Mouse (Mus musculus): ENCODE data around the gene Fndc11. TPM values are rescaled to one million over a fixed set of nuclear protein-coding genes. Genes with fewer than 3 reads are reported as not detected.

The Fndc11 gene
- total RNA-seq, 2 experiments from 2014 or later: not detected

DNA sequence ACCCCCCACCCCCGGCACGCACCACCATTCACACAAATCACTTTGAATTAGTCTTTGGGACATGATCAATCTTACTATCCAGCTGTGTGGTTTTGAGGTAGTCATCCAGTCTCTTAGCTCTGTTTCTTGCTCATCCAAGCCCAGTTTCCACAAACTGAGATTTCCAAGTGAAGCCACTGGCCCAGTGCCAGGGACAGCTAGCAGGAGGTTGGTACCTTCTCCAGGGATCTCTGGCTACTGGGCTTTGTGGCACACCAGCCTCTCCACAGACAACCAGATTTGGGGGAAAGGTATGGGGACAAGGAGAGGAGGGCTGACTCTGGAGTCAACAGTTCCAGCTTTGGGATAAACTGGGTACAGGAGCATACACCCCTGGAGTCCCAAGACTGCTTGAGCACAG lies 548 bp downstream of the Fndc11 start:
- no peak for DNase-seq

DNA sequence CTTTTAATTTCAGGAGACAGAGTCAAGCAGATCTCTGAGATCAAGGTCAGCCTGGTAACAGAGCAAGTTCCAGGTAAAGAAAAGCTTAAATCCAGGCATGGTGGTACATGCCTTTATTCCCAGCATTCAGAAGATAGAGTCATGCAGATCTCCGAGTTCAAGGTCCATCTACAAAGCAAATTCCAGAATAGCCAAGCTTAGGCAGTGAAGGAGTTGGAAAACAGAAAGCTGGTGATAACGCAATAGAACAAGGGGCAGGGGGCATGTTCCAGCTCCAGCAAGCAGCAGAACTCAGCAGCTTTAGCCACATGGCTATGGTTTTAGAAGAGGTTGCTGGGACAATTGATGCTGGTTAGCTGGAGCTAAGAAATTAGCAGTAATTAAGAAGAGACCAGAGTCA lies 5.2 kb downstream of the Fndc11 start:
- no peak for DNase-seq

DNA sequence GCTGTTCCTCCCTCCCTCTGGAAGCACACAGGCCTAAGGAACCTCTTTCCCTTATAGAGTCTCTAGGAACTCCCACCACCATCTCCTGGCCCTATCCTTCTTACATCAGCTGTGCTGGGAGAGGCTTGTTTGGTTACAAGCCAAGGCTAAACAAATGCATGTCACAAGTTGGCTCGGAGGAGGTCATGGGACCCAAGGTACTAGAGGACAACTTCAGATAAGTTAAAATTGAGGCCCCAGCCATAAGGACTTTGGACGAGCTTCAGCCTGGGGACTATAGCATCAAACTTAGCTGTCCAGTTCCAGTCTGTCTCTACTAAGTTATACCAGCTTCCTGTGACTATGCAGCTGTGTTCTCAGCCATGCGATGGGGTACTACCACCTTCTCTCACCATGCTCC lies 7.3 kb downstream of the Fndc11 start:
- DNase-seq: no peak

DNA sequence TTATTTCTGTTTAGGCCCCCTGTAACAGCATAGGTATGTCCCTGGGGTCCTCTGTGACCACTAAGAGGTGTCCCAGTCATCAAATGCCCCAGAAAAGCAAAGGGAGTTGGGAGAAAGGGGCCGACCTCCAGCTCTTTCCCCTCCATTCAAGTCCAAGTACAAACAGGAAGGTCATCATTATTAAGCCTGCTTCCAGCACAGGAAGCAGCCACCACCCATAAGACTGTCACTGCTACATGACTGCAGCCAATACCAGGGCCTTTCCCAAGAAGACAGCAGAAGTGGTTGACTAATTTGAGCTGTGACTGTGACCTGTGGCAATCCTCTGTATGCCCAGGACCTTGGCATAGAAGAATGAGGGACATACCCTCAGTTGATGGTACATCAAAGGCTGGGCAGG lies 8.5 kb downstream of the Fndc11 start:
- DNase-seq: no peak

DNA sequence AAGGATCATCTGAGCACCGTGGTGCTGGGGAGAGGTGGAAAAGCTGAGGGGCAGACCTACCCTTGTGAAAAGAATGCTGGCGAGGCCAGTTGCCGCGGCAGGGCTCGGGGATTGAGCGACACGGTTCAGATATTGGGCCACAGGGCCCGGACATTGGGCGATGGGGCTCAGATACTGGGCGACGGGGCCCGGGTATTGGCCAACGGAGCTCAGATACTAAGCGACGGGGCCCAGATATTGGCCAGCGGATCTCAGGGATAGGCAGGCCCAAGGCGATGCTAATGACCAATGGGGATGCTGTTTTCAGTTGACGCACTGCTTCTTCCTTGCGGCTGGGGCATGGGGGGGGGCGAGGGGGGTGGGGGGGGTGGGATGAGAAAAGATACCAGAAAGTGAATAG lies 11.4 kb downstream of the Fndc11 start:
- DNase-seq: no peak

DNA sequence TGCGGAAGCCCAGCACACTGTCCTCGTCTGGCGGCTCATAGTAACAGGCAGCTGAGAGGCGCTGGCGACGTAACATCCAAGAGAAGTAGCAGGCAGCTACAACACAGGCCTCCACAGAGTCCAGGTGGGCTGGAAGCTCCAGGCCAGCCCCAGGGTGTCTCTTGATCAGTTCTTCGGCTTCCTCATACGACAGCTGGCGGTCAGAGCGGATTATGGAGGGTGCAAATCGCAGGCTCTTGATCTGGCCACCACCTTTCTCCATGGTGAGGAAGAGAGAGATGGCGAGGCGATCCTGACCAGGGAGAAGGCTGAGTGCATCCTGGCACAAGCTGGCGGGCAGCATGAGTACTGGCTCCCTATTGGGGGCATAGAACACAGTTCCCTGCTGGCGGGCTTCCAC lies 13.6 kb downstream of the Fndc11 start:
- no peak for DNase-seq

DNA sequence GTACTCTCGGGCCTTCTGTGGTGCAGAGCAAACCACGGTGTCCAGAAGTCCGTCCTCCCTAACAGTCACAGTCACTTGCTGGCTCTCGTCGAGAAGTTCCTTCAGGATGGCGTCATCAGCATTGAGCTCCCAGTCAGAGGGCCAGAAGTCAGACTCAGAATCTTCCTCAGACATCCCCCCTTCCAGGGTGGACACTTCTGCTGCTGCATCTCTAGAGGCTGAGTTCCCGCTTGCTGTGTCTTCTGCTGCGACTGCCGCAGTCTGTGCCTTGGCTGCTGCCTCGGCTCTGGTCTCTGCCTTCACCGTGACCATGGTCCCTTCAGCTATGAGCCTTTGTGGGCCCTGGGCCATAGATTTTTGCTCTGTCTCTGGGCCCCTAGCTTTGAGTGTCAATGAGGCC lies 14.9 kb downstream of the Fndc11 start:
- no peak for DNase-seq

DNA sequence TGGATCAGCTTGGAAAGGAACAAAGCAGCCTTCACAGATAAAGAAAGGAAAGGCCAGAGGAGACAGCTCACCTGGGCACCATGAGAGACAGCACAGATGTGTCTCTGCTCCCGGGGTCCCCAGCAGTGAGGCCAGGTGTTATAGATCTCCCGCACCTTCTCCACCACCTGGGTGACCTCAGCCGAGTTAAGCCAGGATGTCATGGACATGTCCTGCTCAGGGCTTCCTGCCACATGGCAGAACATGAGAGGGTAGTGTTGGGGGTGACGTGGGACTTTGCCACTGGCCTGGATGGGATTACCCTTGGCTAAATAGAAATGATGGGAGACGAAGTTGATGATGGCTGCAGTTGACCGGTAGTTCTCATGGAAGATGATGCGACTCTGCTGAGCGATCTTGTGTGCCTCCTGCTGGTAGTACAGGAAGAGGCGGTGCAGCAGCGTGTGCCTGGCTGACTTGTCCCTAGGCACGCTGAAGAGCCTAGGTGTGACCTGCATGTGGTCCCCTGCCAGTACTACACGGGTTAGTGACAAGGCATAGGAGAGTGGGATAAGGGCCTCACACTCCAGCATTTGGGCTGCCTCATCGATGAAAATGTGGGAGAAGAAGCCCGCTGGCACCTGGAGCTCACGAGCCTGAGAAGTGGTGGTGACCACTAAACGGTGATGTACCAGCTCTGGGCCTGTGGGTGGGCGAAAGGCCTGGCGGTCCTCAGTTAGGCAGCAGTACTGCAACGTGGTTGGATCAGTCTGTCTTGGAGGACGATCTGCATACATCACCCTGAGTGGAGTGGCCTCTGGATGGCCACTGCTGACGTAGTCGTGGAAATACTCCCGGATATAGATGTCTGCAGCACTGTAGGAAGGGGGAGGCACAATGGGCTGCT lies 16.1 kb downstream of the Fndc11 start:
- DNase-seq: no peak

DNA sequence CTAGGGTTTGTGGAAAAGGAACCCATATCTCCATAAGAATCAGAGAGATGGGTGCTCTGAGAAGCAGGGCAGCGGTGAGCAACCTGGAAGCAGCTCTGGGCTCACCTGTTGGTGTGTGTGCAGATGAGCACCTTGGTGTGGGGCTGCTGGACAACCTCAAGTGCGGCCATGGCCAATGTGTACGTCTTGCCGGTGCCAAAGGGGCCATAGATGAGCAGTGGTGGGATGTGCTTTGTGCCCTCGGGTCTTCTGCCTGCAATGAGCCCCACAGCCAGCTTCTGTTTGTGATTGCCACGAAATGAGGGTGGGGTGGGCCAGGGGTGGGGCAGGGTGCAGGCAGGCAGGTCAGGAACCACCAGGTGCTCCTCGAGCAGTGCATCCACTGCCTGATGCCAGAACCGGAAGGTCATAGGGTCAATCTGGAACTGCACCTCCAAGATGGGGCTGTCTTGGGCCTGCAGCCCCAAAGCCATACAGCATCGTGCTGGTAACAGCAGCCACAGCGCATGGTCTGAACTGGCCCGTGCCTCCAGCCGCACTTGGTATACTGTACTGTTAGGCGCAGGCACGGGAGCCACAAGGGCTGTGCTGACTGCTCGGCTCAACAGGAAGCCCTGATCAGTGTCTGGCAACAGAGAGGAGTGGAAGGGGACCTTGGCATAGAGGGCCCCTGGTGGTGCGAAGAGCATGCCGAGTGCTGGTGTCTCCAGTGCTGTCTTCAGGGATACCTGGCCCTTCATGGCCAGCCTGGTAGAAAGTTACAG lies 17.6 kb downstream of the Fndc11 start:
- DNase-seq: no peak

DNA sequence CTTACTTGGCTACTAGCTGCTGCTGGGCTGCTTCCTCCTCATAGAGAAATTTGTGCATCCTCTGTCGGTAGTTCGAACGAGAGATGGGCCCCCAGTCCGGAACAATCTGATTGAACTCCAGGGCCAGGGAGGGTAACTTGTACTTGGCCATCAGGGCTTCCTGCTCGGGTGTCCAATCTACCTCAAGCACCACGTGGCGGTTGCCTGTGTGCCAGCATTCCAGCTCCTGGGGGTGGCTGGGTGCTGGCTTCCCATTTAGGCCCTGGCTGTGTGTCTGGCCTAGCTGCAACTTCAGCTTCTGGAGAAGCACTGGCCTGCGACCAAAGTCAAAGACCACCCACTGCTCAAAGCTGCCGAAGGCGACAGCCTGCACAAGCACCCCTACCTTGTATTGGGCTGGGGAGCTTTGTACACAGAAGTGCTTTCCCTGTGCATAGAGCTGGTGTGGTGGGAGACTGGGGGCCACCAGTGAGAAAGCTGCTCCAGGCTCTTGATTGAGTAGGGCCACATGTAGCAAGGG lies 18.3 kb downstream of the Fndc11 start:
- DNase-seq: no peak

DNA sequence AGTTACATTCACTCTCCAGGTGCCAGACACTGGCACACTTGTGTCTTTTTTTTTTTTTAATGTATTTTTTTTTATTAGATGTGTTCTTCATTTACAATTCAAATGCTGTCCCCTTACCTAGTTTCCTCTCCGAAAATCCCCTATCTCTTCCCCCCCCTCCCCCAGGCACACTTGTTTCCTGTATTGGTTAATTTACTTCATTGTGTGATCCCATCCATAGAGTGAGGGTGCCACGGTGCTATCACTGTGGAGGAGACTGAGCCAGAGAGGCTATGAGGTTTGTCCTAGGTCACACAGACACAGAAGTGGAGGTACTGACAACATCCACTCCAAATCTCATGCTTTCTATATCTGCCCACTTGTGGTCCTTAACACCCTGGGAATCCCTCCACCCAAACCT lies 19.0 kb downstream of the Fndc11 start:
- DNase-seq: no peak

DNA sequence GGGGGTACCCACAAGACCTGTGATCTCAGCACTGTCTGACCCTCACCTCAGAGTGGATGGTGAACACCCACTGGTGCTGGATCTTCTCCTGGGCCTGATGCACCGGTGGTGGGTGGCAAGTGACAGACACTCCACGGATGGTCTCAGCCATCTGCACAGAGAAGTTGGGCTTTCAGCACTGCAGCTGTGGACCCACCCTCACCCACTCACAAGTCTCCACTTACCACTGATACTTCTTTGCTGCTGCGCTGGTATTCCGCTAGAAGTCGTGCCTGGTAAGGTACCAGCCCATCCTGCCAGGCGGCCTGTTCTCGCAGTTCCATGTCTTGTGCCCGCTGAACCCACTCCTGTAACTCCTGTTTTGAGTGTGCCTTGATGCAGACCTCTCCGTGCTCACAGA lies 19.4 kb downstream of the Fndc11 start:
- DNase-seq: no peak

DNA sequence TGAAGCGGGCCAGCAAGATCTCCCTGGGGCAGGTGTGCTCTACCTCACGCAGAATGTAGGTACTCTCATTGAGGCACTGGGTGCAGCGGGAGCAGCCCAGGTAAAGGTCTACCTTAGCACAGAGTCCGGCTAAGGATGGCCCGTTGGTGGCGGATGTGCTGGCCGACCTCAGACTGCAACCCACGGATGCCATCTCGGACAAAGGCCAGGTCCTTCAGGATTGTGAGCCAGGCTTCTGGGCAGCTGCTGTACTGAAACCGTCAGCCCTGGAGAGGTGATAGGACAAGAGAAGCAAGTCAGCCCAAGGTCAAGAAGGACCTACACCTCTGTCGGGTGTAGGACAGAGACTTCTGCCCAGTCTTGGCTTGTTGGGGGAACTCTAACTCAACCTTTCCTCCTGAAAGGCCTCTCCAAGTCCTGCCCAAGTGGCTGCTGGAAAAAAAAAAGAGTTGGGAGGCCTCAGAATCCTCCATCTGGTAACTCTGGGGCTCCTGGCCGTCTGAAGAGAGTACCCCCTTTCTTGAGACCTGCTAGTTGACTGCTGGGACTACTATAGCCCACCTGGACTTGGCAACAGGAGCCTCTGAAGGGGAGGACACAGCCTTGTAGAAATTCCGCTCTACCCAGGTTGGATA lies 21.1 kb downstream of the Fndc11 start:
- DNase-seq: no peak

DNA sequence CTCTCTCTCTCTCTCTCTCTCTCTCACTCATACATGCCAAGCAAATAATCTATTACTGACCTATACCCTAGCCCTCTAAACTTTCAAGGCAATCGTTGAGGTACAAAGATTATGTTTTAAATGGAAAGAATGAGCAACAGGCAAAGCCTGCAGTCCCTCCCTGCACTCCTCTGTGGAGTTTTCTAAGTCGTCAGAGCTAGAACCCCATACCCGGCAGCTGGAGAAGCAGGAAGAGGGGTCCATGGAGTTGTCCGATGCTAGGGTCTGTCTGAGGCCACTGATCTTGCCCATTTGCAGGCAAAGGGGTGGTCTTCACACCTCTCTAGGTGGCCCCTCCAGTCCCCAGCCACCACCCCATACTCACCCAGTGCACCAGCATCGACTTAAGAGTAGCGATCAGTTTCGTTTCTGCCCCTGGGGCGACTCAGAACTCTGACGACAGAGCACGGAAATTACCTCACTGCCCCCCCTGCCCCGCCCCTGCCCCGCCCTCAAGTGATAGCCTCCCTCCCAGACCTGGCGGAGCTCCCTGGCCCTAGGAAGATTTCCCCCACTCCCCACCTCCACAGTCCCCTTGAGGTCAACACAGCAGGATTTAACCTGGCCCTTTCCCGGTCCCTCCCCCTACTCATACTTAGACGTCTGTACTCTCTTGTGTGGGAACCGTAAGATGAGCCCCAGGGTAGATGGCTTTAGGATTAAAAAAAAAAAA lies 21.9 kb downstream of the Fndc11 start, which contains the start of gene Helz2:
TSS of gene Helz2 (minus strand) at position 426 of the 712 bp plus-strand sequence.
- no peak for DNase-seq

DNA sequence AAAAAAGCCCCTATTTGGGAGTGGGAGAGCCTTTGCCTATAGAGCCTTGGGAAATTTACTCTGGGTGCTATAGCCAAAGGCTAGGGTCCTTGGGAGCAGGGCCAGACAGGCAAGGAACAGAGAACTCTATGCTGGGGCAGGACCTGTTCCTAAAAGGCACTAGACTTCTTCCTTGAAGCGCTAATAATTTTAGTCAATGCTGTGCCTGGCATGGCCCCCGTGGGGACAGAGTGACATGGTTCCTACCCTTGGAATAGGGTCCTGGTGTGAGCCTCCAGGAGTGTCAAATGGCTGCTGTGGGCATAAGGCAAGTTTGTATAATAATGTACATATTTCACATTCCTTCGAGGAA lies 22.5 kb downstream of the Fndc11 start:
- no peak for DNase-seq

DNA sequence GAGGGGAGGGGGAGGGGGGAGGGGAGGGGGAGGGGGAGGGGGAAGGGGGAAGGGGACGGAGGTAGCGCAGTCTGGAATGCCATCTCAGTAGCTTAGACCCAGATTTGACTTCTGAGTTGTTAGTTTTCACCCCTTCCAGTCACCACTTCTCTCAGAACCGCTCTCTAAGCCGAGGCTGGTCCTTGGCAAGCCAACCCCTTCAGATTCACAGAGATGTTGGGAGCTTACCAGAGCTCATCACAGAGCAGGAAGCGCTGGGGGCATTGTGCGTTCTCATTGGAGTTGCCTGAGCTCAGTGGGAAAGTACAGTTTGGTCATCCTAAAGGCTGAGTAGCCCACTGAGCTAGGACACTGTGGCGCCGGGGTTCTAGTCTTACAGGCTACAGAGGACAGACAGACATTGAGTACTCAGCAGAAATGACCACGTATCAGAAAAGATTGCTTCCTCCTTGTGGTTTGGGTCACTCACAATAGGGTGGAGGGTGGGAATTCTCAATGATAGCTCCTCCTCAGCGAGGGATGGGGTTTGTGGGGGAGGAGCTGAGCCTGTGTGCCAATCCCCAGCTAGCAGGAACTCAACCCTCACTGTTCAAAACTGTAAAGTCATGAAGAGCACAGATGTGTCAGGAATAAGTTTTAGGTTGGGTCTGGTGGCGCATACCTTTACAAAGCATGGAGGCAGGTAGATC lies 24.0 kb downstream of the Fndc11 start:
- DNase-seq: no peak

DNA sequence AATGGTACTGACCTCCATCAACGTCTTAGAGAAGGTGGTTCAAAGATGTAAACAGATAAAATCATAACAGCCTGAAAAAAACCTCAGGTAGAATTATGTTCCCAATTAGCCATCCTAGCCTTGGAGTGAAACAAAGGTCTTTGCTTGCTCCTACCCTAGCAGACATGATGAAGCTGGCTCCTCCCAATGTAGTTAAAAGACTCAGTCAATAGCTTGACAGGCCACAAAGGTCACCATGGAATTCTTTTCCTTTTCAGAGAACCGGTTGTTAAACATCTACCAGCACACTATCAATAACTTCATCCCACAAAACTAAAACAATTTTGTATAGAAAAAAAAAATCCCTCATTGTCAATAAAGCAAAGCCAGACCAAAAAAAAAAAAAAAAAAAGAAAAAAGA lies 25.2 kb downstream of the Fndc11 start:
- no peak for DNase-seq

DNA sequence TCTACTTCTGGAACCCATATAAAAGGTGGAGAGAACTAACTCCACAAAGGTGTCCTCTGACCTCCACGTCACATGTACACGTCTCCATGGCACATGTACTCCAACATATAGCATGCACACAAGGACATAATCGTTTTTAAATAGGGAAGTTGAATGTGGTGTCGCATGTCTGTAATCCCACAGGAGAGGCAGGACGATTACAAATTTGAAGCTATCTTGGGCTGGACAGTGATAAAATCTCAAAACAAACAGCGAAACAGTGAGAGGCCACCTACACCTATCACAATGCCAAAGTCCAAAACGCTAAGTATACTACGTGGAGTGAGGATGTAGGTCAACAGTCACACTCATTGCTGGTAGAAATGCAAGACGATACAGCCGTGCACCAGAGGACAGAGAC lies 29.4 kb downstream of the Fndc11 start:
- no peak for DNase-seq

DNA sequence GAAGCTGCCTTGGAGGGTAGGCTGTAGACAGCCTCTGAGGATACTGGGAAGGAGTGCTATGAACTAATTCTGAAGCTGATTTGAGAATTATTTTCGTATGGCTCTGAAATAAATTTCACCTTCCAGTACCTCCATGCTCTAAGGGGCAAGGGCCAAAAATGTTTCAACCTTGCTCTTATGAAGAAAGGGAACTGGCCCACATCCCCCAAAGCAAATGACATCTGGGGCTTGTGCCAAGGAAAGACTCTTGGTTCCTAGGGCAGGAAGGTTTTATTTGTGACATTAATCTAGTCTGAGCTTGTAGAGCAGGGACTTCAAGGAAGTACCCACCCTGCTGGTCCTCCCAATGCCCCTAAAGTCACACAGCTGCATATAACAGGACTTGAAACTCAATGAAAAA lies 32.0 kb downstream of the Fndc11 start:
- no peak for DNase-seq

DNA sequence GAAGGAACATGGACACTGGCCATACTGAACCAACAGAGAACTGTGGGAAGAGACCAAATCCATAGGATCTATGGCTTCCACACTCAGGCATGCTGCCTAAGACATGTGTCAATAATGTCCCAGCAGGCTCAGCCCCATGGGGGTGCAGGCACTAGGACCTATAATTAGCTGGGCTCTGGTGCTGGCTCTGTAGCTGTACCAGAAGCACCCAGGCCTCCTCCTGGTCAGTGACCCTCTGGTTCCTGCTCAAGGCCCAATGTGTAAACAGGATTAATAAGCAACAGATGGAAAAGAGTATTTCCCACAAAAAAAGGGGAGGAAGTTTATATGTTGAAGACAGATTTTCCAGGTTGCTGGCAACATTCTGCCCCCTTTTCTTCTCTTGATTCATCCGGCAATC lies 33.4 kb downstream of the Fndc11 start:
- DNase-seq: no peak

DNA sequence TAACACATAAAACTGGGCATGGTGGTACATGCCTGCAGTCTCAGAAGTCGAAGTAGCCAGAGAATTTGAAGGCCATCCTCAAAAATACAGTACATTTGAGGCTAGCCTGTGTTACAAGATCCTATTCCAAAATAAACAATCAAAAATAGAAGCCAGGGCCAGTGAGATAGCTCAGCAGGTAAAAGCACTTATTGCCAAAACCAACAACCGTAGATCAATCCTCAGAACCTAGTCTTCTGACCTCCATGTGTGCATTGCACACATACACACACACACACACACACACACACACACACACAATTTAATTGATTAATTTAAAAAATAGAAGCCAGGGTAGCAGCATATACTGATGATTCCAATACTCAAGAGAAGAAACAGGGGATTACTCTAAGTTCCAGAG lies 47.0 kb downstream of the Fndc11 start:
- no peak for DNase-seq

DNA sequence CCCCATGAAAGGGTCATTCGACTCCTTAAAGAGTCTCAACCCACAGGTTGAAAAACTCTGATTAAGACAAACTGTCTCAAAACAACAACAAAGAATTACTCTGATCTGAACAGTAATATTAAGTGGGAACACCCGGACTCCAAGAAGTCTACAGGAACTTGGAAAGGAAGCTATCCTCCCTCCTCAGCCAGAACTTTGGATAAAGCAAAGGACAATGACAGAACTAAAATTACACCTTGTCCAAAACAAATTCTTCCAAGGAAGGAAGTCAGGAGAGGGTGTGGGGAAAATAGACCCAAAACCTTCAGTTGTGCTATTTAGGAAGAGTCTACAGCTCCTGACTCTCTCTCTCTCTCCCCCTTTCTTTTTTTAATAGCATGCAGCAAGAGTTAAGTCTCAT lies 52.3 kb downstream of the Fndc11 start:
- no peak for DNase-seq
